In the genomic region with DNA sequence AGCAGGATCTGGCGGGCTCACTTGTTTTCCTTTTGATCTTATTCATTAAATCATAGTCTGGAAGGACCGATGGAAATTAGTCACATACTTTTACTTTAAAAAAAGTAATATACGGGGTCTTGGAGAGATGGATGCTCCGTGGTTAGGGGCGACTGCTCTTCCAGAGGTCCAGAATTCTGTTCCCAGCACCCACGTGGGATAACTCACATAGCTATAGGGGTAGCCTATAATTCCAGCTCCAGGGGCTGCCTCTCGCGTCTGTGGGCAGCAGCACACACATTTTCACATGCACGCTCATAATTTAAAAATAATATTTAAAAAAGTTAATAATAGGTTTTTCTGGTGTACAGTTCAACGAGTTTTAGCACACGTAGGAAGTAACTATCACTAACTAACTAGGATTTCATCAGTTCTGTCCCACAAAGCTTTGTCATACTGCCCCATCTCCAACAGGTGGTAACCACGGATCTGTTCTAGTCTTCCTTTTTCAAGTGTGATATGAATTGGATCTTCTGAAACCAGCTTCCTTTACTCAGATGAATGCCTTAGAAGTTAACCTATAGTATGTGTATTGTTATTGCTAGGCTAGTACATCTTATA, we compare ENCODE assay signal across 7 mouse cellular contexts. TPM values are rescaled to one million over a fixed set of nuclear protein-coding genes. Genes with fewer than 3 reads are reported as not detected.
A peak's percentile ranks its signal among the peaks of the same experiment; 100 is the strongest.
DNase-seq lines count a peak whose midpoint lies in the region; ATAC-seq lines count a peak whose summit lies in the region.

No protein-coding gene starts in this region.

- H3K27ac ChIP-seq in embryonic facial prominence, embryonic 15.5 days (replicated peaks), result peak overlapping the region; percentile 63; the same call in 1 of the 2 replicates
- no peak overlapping the region for H3K27ac ChIP-seq in liver, embryonic 11.5 days (ENCODE audit: low read depth, low read length)
- H3K27ac ChIP-seq in stomach, embryonic 16.5 days (ENCODE audit: low read length), result no peak overlapping the region

- peaks cover 8% of the 10 kb centered on the region; the same call in 1 of the 2 replicates for H3K4me1 ChIP-seq in embryonic facial prominence, embryonic 15.5 days
- H3K4me1 ChIP-seq in liver, embryonic 11.5 days (replicated peaks; ENCODE audit: control insufficient read depth, insufficient read depth, low read length), result peaks cover 2% of the 10 kb centered on the region; the same call in 1 of the 2 replicates
- H3K4me1 ChIP-seq in stomach, embryonic 16.5 days (ENCODE audit: control insufficient read depth, insufficient read depth, low read length), result peaks cover 4% of the 10 kb centered on the region; the same call in 1 of the 2 replicates

- ATAC-seq in embryonic facial prominence, embryonic 15.5 days (ENCODE audit: insufficient number of reproducible peaks, low FRiP score, low TSS enrichment, low read depth), result no peak
- ATAC-seq in liver, embryonic 11.5 days (replicated peaks; ENCODE audit: low FRiP score), result no peak
- ATAC-seq in stomach, embryonic 16.5 days (ENCODE audit: insufficient read depth, low FRiP score), result no peak

- H3K27me3 ChIP-seq in embryonic facial prominence, embryonic 15.5 days, result no peaks in the 10 kb centered on the region
- H3K27me3 ChIP-seq in liver, embryonic 11.5 days (replicated peaks; ENCODE audit: control insufficient read depth, insufficient read depth, low read length), result no peaks in the 10 kb centered on the region
- H3K27me3 ChIP-seq in stomach, embryonic 16.5 days (ENCODE audit: control insufficient read depth, insufficient read depth, low read length), result no peaks in the 10 kb centered on the region

- H3K9me3 ChIP-seq in embryonic facial prominence, embryonic 15.5 days (replicated peaks), result no peaks in the 10 kb centered on the region
- H3K9me3 ChIP-seq in liver, embryonic 11.5 days (ENCODE audit: control insufficient read depth, low read length), result no peaks in the 10 kb centered on the region
- H3K9me3 ChIP-seq in stomach, embryonic 16.5 days (replicated peaks; ENCODE audit: control insufficient read depth, low read length), result no peaks in the 10 kb centered on the region

- 19% methylated on average over 12 of the region's 12 CpGs for WGBS in embryonic facial prominence, embryonic 15.5 days
- whole genome bisulfite sequencing in liver, embryonic 11.5 days, result 13% methylated on average over 12 of the region's 12 CpGs
- WGBS in stomach, embryonic 16.5 days, result 16% methylated on average over 12 of the region's 12 CpGs

- H3K4me2 ChIP-seq in embryonic facial prominence, embryonic 15.5 days (replicated peaks), result peak overlapping the region; percentile 81
- peak overlapping the region; percentile 94 for H3K4me2 ChIP-seq in liver, embryonic 11.5 days
- H3K4me2 ChIP-seq in stomach, embryonic 16.5 days (ENCODE audit: low read depth, low read length), result peak overlapping the region; percentile 86

- peak overlapping the region; percentile 77; the same call in 1 of the 2 replicates for H3K9ac ChIP-seq in embryonic facial prominence, embryonic 15.5 days
- H3K9ac ChIP-seq in liver, embryonic 11.5 days (ENCODE audit: low read depth, low read length), result peak overlapping the region; percentile 95; the same call in 1 of the 2 replicates
- H3K9ac ChIP-seq in stomach, embryonic 16.5 days (ENCODE audit: low read length), result peak overlapping the region; percentile 47; the same call in 1 of the 2 replicates

- H3K4me3 ChIP-seq in embryonic facial prominence, embryonic 15.5 days (replicated peaks), result peak overlapping the region; percentile 91
- H3K4me3 ChIP-seq in liver, embryonic 11.5 days (ENCODE audit: low read depth, low read length), result peak overlapping the region; percentile 87
- H3K4me3 ChIP-seq in stomach, embryonic 16.5 days (replicated peaks; ENCODE audit: low read length), result peak overlapping the region; percentile 63

- H3K36me3 ChIP-seq in embryonic facial prominence, embryonic 15.5 days, result 0 out of 2 replicates have a peak, but pooled peaks cover 7% of the 10 kb centered on the region
- H3K36me3 ChIP-seq in liver, embryonic 11.5 days (ENCODE audit: control insufficient read depth, insufficient read depth, low read length), result peaks cover 8% of the 10 kb centered on the region; the same call in 1 of the 2 replicates
- H3K36me3 ChIP-seq in stomach, embryonic 16.5 days (ENCODE audit: control insufficient read depth, insufficient read depth, low read length), result 0 out of 2 replicates have a peak, but pooled peaks cover under 1% of the 10 kb centered on the region

- peak; percentile 28 for DNase-seq in thymus, postnatal 0 days (ENCODE audit: low spot score)
- no peak for DNase-seq in thymus, postnatal 14 days
- DNase-seq in liver, embryonic 11.5 days (ENCODE audit: low spot score), result no peak
- DNase-seq in adipocyte (ENCODE audit: low spot score), result no peak
- DNase-seq in layer of hippocampus, postnatal 14 days (ENCODE audit: low spot score in 2 of 2), result no peak

RNA-seq across cellular contexts. Expression of gene Swap70, which starts 1.2 kb away (rescaled TPM):
- 24.7 and 25.5 TPM in 2 replicates for polyA plus RNA-seq in thymus, postnatal 0 days (2015; fragmentation: Nextera tagmentation; extraction: Ambion mirVana)
- 33.2 TPM in 2 replicates for polyA plus RNA-seq in embryonic facial prominence, embryonic 15.5 days (2015; fragmentation: Nextera tagmentation; extraction: Ambion mirVana)
- polyA plus RNA-seq in liver, embryonic 11.5 days (2014; fragmentation: Nextera tagmentation; extraction: Ambion mirVana), result 19.6 and 25.3 TPM in 2 replicates
- 23.2 and 25.8 TPM in 2 replicates for polyA plus RNA-seq in stomach, embryonic 16.5 days (2015; fragmentation: Nextera tagmentation; extraction: Ambion mirVana)
- total RNA-seq in layer of hippocampus, postnatal 14 days (2021), result 10 to 100 TPM; 12.1 to 14.6 TPM
